Mouse (Mus musculus) ES-E14 (cell line): Measurements from ENCODE around the gene Grin1.

ENCODE experiments used
- CHD2 ChIP-seq: IDR thresholded peaks from 2 replicates; pipeline ENCODE4 v1.6.1; 2014; ENCODE audit warnings: mild to moderate bottlenecking, low read depth, low read length, inconsistent platforms
- HCFC1 ChIP-seq: IDR thresholded peaks from 2 replicates; pipeline ENCODE4 v1.6.1; 2012; ENCODE audit warnings: low read length, inconsistent platforms, borderline replicate concordance; ENCODE audit not compliant: insufficient read depth
- MAFK ChIP-seq: IDR thresholded peaks from 2 replicates; pipeline ENCODE4 v1.6.1; 2014; ENCODE audit warnings: mild to moderate bottlenecking, low read depth, low read length, inconsistent platforms; ENCODE audit not compliant: insufficient read depth

DNA sequence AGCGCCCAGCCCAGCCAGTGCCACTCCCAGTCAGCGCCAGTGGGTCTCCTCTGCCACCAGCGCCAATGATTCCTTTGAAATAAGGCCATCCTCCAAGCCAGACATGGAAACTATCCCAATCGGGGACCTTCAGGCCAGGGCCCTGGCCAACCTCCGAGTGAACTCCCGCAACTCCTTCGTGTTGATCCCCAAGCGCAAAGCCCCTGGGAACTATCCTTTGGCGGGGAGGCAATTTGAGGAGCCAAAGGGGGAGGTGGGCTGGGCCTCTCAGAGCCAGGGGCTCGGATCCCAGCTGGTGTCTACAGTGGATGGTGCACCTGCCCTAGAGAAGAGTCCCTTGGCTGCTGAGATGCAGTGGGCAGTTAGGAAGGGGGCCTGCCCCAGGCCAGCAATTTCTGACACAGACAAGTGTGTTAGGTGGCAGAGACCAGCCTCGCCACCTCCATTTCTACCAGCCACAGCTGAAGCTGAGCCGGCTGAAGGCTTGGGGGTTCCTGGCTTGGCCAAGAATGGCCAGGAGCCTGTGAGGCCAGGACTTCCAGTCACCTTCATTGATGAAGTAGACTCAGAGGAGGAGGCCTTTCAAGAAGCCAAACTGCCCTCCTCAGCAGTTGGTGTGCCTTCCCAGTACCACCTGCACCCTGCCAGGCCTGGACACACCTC lies 55.2 kb downstream of the Grin1 start:
- TF ChIP-seq CHD2 (no peak), MAFK (no peak), HCFC1 (no peak)
